ENCODE assay signal across 10 mouse cellular contexts in the genomic region with DNA sequence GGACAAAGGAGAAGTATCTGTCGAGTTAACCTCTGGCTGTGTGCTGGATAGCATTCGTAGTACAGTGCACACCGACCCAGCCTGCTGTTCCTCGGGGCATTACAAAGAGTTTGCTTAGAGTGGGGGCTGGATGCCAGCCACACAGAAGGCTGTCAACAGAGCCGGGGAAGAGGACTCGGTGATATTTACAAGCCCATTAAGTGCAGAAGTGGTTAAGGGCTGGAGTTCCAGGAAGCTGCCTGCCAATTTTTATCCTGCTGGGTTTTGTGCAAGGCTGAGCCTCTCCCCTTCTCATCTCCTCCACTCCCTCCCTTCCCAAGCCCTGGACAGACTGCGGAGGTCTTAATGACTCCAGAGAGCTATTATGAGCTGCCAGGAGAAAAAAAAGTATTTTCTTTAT. TPM values are rescaled to one million over a fixed set of nuclear protein-coding genes. Genes with fewer than 3 reads are reported as not detected.
DNase-seq lines count a peak whose midpoint lies in the region; ATAC-seq lines count a peak whose summit lies in the region.
"Had no signal": no experiment of that assay in that cellular context is flagged by ENCODE, and none has a peak within 500 bp of the region (broad histone marks: within the 10 kb centered on the region; RNA-seq: fewer than 3 reads in every experiment).

No protein-coding gene starts in this region.

- H3K36me3 ChIP-seq in heart, embryonic 10.5 days: no peaks in the 10 kb centered on the region
- no peaks in the 10 kb centered on the region for H3K36me3 ChIP-seq in forebrain, embryonic 15.5 days
- H3K36me3 ChIP-seq: G1E; liver, embryonic 12.5 days had no signal

- intact Hi-C loops in heart, postnatal 10 days (cut with DNase I): no loop called here

- ATAC-seq in forebrain, embryonic 15.5 days (replicated peaks): peak; percentile 82
- ATAC-seq: liver, embryonic 12.5 days had no signal

- H3K4me1 ChIP-seq in heart, embryonic 10.5 days: peaks cover 9% of the 10 kb centered on the region; the same call in 1 of the 2 replicates
- peaks cover 14% of the 10 kb centered on the region for H3K4me1 ChIP-seq in forebrain, embryonic 15.5 days
- H3K4me1 ChIP-seq: liver, embryonic 12.5 days had no signal

- no peaks in the 10 kb centered on the region for H3K9me3 ChIP-seq in heart, embryonic 10.5 days
- no peaks in the 10 kb centered on the region for H3K9me3 ChIP-seq in forebrain, embryonic 15.5 days
- H3K9me3 ChIP-seq: liver, embryonic 12.5 days had no signal

- no peak overlapping the region for H3K4me3 ChIP-seq in heart, embryonic 10.5 days
- no peak overlapping the region for H3K4me3 ChIP-seq in forebrain, embryonic 15.5 days
- H3K4me3 ChIP-seq: liver, embryonic 12.5 days; myocyte had no signal

- no peak overlapping the region for H3K27ac ChIP-seq in heart, embryonic 10.5 days
- H3K27ac ChIP-seq in forebrain, embryonic 15.5 days (replicated peaks): peak overlapping the region; percentile 41
- H3K27ac ChIP-seq: liver, embryonic 12.5 days had no signal

- WGBS in heart, embryonic 10.5 days: 25% methylated on average over 7 of the region's 7 CpGs
- 10% methylated on average over 7 of the region's 7 CpGs for WGBS in forebrain, embryonic 15.5 days

- H3K9ac ChIP-seq in forebrain, embryonic 15.5 days (replicated peaks): 0 out of 2 replicates have a peak overlapping the region, but pooled peaks have one; percentile 3
- H3K9ac ChIP-seq: liver, embryonic 12.5 days had no signal

- no peaks in the 10 kb centered on the region for H3K27me3 ChIP-seq in heart, embryonic 10.5 days (ENCODE audit: insufficient read depth, poor library complexity, severe bottlenecking)
- H3K27me3 ChIP-seq in forebrain, embryonic 15.5 days: no peaks in the 10 kb centered on the region
- H3K27me3 ChIP-seq: liver, embryonic 12.5 days had no signal

- peak overlapping the region; percentile 24 for H3K4me2 ChIP-seq in forebrain, embryonic 15.5 days (replicated peaks)
- H3K4me2 ChIP-seq: liver, embryonic 12.5 days had no signal

- peak; percentile 14 to 19 for DNase-seq in heart, postnatal 10 days
- DNase-seq in heart, embryonic 10.5 days (ENCODE audit: low spot score): no peak
- DNase-seq in MN1 (ENCODE audit: low spot score): peak; percentile 47
- peak; percentile 34 for DNase-seq in lung, postnatal 10 days
- DNase-seq in frontal cortex, postnatal 36 days (ENCODE audit: low spot score in 2 of 2): no peak
- no peak for DNase-seq in gastrocnemius, postnatal 10 days

RNA-seq across cellular contexts. Expression of a gene that starts 21.8 kb away (rescaled TPM):
- total RNA-seq in heart, postnatal 10 days (2021): under 1 TPM; 0.22 TPM
- polyA plus RNA-seq in heart, embryonic 10.5 days (2016; fragmentation: Nextera tagmentation; extraction: Ambion mirVana): 0.87 and 1.2 TPM in 2 replicates
- 0.92 and 1.0 TPM in 2 replicates for polyA plus RNA-seq in forebrain, embryonic 15.5 days (2015; fragmentation: Nextera tagmentation; extraction: Ambion mirVana)
- total RNA-seq in gastrocnemius, postnatal 10 days (2021): under 1 TPM; 0.14 to 0.32 TPM

RNA-seq across cellular contexts. Expression of a gene that starts 25.1 kb away (rescaled TPM):
- 10 to 100 TPM; 21.2 to 21.9 TPM for total RNA-seq in heart, postnatal 10 days (2021)
- polyA plus RNA-seq in heart, embryonic 10.5 days (2016; fragmentation: Nextera tagmentation; extraction: Ambion mirVana): 34.0 and 42.5 TPM in 2 replicates
- 32.5 and 35.7 TPM in 2 replicates for polyA plus RNA-seq in forebrain, embryonic 15.5 days (2015; fragmentation: Nextera tagmentation; extraction: Ambion mirVana)
- 10 to 100 TPM; 14.5 to 17.9 TPM for total RNA-seq in gastrocnemius, postnatal 10 days (2021)

RNA-seq across cellular contexts. Expression of a gene that starts 42.2 kb away (rescaled TPM):
- 1 to 10 TPM; 2.0 to 2.9 TPM for total RNA-seq in heart, postnatal 10 days (2021)
- 0.16 and 0.41 TPM in 2 replicates for polyA plus RNA-seq in heart, embryonic 10.5 days (2016; fragmentation: Nextera tagmentation; extraction: Ambion mirVana)
- polyA plus RNA-seq in forebrain, embryonic 15.5 days (2015; fragmentation: Nextera tagmentation; extraction: Ambion mirVana): 11.0 and 13.0 TPM in 2 replicates
- total RNA-seq in gastrocnemius, postnatal 10 days (2021): 1 to 10 TPM; 1.1 to 1.2 TPM
- polyA plus RNA-seq: G1E had no signal

Comparison
In these comparisons a context has a peak if more than half of its experiments do, and no peak if none do; other contexts are left out.
1. DNase-seq: peak in heart, postnatal 10 days (2 of 2), MN1 (single experiment) and lung, postnatal 10 days (single experiment); none in heart, embryonic 10.5 days (single experiment), frontal cortex, postnatal 36 days (0 of 2) and gastrocnemius, postnatal 10 days (single experiment).